Mouse (Mus musculus): ENCODE results near the gene Zp3. TPM values are rescaled to one million over a fixed set of nuclear protein-coding genes. Genes with fewer than 3 reads are reported as not detected.
A peak's percentile ranks its signal among the peaks of the same experiment; 100 is the strongest.

The Zp3 gene
- polyA plus RNA-seq, 1 experiment = not detected

- Histone ChIP-seq H3K27me3 (ENCODE audit: control insufficient read depth, insufficient read depth, low read length) (no peaks in the 10 kb centered on the region), H3K4me3 (ENCODE audit: low read depth, low read length) (peak overlapping the region; percentile 38), H3K36me3 (ENCODE audit: control insufficient read depth, insufficient read depth, low read length) (no peaks in the 10 kb centered on the region), H3K27ac (ENCODE audit: insufficient read depth, low read depth, low read length) (peak overlapping the region; percentile 96), H3K4me1 (ENCODE audit: control insufficient read depth, insufficient read depth, insufficient read length, low read length) (peaks cover 22% of the 10 kb centered on the region)
- TF ChIP-seq POLR2A (IDR thresholded peaks at IDR 0.05; ENCODE audit: low read depth, low read length) = no peak; the same call in 1 of the 2 replicates
- no peak for TF ChIP-seq CTCF (IDR thresholded peaks at IDR 0.05; ENCODE audit: extremely low read depth, insufficient read length, insufficient replicate concordance, low read depth, low read length)
- WGBS = under 1% methylated on average over 11 of the region's 11 CpGs
These were observed 17.8 kb upstream of the Zp3 start for GRCm38 (mm10) chr5:135962125-135962491.

- H3K4me1 ChIP-seq (ENCODE audit: control insufficient read depth, insufficient read depth, insufficient read length, low read length) = peaks cover 20% of the 10 kb centered on the region
- no peaks in the 10 kb centered on the region for H3K36me3 ChIP-seq (ENCODE audit: control insufficient read depth, insufficient read depth, low read length)
- peak overlapping the region; percentile 70 for H3K27ac ChIP-seq (ENCODE audit: insufficient read depth, low read depth, low read length)
- H3K27me3 ChIP-seq (ENCODE audit: control insufficient read depth, insufficient read depth, low read length) = no peaks in the 10 kb centered on the region
- H3K4me3 ChIP-seq (ENCODE audit: low read depth, low read length) = peak overlapping the region; percentile 64
- TF ChIP-seq CTCF (IDR thresholded peaks at IDR 0.05; ENCODE audit: extremely low read depth, insufficient read length, insufficient replicate concordance, low read depth, low read length) (no peak), POLR2A (IDR thresholded peaks at IDR 0.05; ENCODE audit: low read depth, low read length) (peak; percentile 94)
- under 1% methylated on average over 64 of the region's 64 CpGs for WGBS
These were observed 17.2 kb upstream of the Zp3 start for GRCm38 (mm10) chr5:135962492-135963279.

GRCm38 (mm10) chr5:135963280-135963627, 16.6 kb upstream of the Zp3 start:
- H3K36me3 ChIP-seq (ENCODE audit: control insufficient read depth, insufficient read depth, low read length) = no peaks in the 10 kb centered on the region
- H3K27me3 ChIP-seq (ENCODE audit: control insufficient read depth, insufficient read depth, low read length) = no peaks in the 10 kb centered on the region
- 4% methylated on average over 6 of the region's 6 CpGs for WGBS
- peak overlapping the region; percentile 64 for H3K4me3 ChIP-seq (ENCODE audit: low read depth, low read length)
- peaks cover 17% of the 10 kb centered on the region for H3K4me1 ChIP-seq (ENCODE audit: control insufficient read depth, insufficient read depth, insufficient read length, low read length)
- no peak for TF ChIP-seq POLR2A (IDR thresholded peaks at IDR 0.05; ENCODE audit: low read depth, low read length)
- TF ChIP-seq CTCF (IDR thresholded peaks at IDR 0.05; ENCODE audit: extremely low read depth, insufficient read length, insufficient replicate concordance, low read depth, low read length) = no peak
- peak overlapping the region; percentile 70 for H3K27ac ChIP-seq (ENCODE audit: insufficient read depth, low read depth, low read length)

GRCm38 (mm10) chr5:135965501-135965930, 14.4 kb upstream of the Zp3 start:
- peak overlapping the region; percentile 63 for H3K4me3 ChIP-seq (ENCODE audit: low read depth, low read length)
- H3K4me1 ChIP-seq (ENCODE audit: control insufficient read depth, insufficient read depth, insufficient read length, low read length) = peaks cover 17% of the 10 kb centered on the region
- 10% methylated on average over 24 of the region's 24 CpGs for WGBS
- no peaks in the 10 kb centered on the region for H3K36me3 ChIP-seq (ENCODE audit: control insufficient read depth, insufficient read depth, low read length)
- no peak for TF ChIP-seq POLR2A (IDR thresholded peaks at IDR 0.05; ENCODE audit: low read depth, low read length)
- TF ChIP-seq CTCF (IDR thresholded peaks at IDR 0.05; ENCODE audit: extremely low read depth, insufficient read length, insufficient replicate concordance, low read depth, low read length) = no peak
- no peak overlapping the region for H3K27ac ChIP-seq (ENCODE audit: insufficient read depth, low read depth, low read length)
- no peaks in the 10 kb centered on the region for H3K27me3 ChIP-seq (ENCODE audit: control insufficient read depth, insufficient read depth, low read length)

- peaks cover 11% of the 10 kb centered on the region for H3K4me1 ChIP-seq (ENCODE audit: control insufficient read depth, insufficient read depth, insufficient read length, low read length)
- WGBS = 60% methylated on average over 9 of the region's 9 CpGs
- TF ChIP-seq CTCF (IDR thresholded peaks at IDR 0.05; ENCODE audit: extremely low read depth, insufficient read length, insufficient replicate concordance, low read depth, low read length) (peak; percentile 61; the same call in 1 of the 2 replicates), POLR2A (IDR thresholded peaks at IDR 0.05; ENCODE audit: low read depth, low read length) (no peak)
- H3K4me3 ChIP-seq (ENCODE audit: low read depth, low read length) = no peak overlapping the region
- H3K27ac ChIP-seq (ENCODE audit: insufficient read depth, low read depth, low read length) = no peak overlapping the region
- H3K27me3 ChIP-seq (ENCODE audit: control insufficient read depth, insufficient read depth, low read length) = no peaks in the 10 kb centered on the region
- no peaks in the 10 kb centered on the region for H3K36me3 ChIP-seq (ENCODE audit: control insufficient read depth, insufficient read depth, low read length)
These were observed 13.0 kb upstream of the Zp3 start for GRCm38 (mm10) chr5:135966866-135967265.

GRCm38 (mm10) chr5:135968781-135969180, 11.1 kb upstream of the Zp3 start:
- H3K4me1 ChIP-seq (ENCODE audit: control insufficient read depth, insufficient read depth, insufficient read length, low read length) = peaks cover 6% of the 10 kb centered on the region
- TF ChIP-seq POLR2A (IDR thresholded peaks at IDR 0.05; ENCODE audit: low read depth, low read length) = no peak
- 0 out of 2 replicates have a peak, but pooled peaks have one; percentile 7 for TF ChIP-seq CTCF (IDR thresholded peaks at IDR 0.05; ENCODE audit: extremely low read depth, insufficient read length, insufficient replicate concordance, low read depth, low read length)
- WGBS = 70% methylated on average over 1 of the region's 1 CpGs
- H3K4me3 ChIP-seq (ENCODE audit: low read depth, low read length) = no peak overlapping the region
- no peaks in the 10 kb centered on the region for H3K27me3 ChIP-seq (ENCODE audit: control insufficient read depth, insufficient read depth, low read length)
- no peaks in the 10 kb centered on the region for H3K36me3 ChIP-seq (ENCODE audit: control insufficient read depth, insufficient read depth, low read length)
- H3K27ac ChIP-seq (ENCODE audit: insufficient read depth, low read depth, low read length) = no peak overlapping the region

- 65% methylated on average over 6 of the region's 6 CpGs for WGBS
- H3K4me3 ChIP-seq (ENCODE audit: low read depth, low read length) = no peak overlapping the region
- H3K27ac ChIP-seq (ENCODE audit: insufficient read depth, low read depth, low read length) = no peak overlapping the region
- H3K27me3 ChIP-seq (ENCODE audit: control insufficient read depth, insufficient read depth, low read length) = no peaks in the 10 kb centered on the region
- H3K36me3 ChIP-seq (ENCODE audit: control insufficient read depth, insufficient read depth, low read length) = no peaks in the 10 kb centered on the region
- peaks cover 6% of the 10 kb centered on the region for H3K4me1 ChIP-seq (ENCODE audit: control insufficient read depth, insufficient read depth, insufficient read length, low read length)
- TF ChIP-seq POLR2A (IDR thresholded peaks at IDR 0.05; ENCODE audit: low read depth, low read length) (no peak), CTCF (IDR thresholded peaks at IDR 0.05; ENCODE audit: extremely low read depth, insufficient read length, insufficient replicate concordance, low read depth, low read length) (no peak)
These were observed 9.7 kb upstream of the Zp3 start for GRCm38 (mm10) chr5:135970247-135970646.

Data from small intestine, adult 2 months (tissue).